Mouse (Mus musculus): Measurements from ENCODE around the gene Tmem185b.

Gene Tmem185b

GRCm38 (mm10) chr1:119540836-119541557 lies 15.0 kb downstream of the Tmem185b start:
- no peak for DNase-seq (ENCODE audit: low spot score)

GRCm38 (mm10) chr1:119541570-119541969 lies 15.6 kb downstream of the Tmem185b start:
- no peak for DNase-seq (ENCODE audit: low spot score)

GRCm38 (mm10) chr1:119543316-119543715 lies 17.4 kb downstream of the Tmem185b start:
- DNase-seq (ENCODE audit: low spot score), result no peak

DNA sequence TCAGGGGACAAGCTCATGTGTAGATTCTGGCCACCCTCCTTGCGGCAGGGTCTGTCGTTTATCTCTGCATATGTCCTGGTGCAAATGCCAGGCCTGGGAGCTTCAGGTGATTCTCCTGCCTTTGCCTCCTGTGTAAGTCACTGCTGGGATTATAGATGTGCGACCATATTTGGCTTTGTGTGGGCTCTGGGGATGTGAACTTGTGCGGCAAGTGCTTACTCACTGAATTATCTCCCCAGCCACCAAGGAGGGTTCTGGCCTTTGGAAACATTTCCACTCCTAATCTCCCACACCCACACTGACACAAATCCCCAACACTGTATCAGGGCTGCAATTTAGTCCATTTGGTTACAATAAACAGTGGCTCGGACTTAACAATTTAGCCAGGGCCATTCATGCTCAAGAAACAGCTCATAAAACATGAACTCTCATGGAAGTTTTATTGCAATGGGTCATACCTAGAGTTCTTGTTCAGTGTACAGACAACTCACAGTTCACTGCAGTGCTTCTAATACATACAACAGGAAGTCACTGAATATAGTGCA lies 18.7 kb downstream of the Tmem185b start:
- DNase-seq (ENCODE audit: low spot score), result no peak

DNA sequence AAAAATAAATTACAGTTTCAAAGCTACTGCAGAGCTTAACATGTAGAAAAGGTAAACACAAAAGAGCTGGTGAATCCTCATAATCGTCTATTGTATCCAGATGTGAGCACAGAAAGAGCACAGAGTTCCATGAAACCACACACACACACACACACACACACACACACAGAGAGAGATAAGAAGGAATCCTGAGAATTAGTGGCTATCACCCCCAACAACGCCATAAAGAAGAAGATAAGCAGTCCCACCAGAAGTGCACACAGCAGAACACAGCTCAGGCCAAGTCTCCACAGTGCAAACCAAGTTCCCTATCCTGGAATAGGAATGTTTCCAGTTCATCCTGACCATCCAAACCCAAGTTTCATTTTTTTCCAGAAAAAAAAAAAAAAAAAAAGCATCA lies 19.2 kb downstream of the Tmem185b start:
- no peak for DNase-seq (ENCODE audit: low spot score)

- no peak for DNase-seq (ENCODE audit: low spot score)
Observed at GRCm38 (mm10) chr1:119545671-119546070, 19.7 kb downstream of the Tmem185b start.

DNA sequence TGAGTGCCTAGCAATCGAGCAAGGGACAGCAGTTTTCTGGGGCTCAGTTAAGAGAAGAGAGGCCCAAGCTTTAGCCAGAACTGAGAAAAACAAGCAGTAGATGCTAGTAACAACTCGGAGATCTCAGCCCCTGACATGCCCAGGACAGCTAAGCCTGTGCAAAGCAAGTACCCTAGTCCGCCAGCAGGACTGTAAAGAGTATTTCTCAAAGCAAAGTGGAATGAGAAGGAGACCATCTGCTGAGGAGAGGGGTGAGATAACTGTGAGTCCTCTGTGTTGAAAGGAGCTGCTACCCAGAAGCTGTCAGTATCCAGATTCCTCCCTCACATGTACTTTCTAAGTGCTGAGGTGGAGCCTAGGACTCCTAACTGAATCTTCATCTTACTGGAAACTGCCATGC lies 20.5 kb downstream of the Tmem185b start:
- no peak for DNase-seq (ENCODE audit: low spot score)

GRCm38 (mm10) chr1:119548668-119549326 lies 22.8 kb downstream of the Tmem185b start:
- peak; percentile 26 for DNase-seq (ENCODE audit: low spot score)

- DNase-seq (ENCODE audit: low spot score), result no peak
Observed at GRCm38 (mm10) chr1:119549327-119549689, 23.3 kb downstream of the Tmem185b start.

DNA sequence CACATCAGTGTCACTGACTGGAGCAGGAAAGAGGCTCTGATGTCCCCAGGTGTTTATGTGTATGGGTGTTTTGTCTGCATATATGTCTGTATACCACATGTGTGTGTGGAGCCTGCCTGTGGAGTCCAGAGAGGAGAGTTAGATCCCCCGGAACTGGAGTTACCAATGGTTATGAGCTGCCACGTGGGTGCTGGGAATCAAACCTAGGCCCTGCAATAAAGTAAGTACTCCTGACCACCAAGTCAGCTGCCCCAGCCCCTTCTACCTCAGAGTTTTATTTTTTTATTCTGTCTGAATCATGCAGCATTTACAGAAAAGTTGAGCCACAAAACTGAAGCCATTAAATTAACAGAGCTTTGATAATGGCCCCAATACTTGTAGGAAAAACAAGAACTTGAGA lies 24.1 kb downstream of the Tmem185b start:
- no peak for DNase-seq (ENCODE audit: low spot score)

- DNase-seq (ENCODE audit: low spot score), result no peak
Observed at GRCm38 (mm10) chr1:119551651-119552050, 25.7 kb downstream of the Tmem185b start.

GRCm38 (mm10) chr1:119555651-119556050 lies 29.7 kb downstream of the Tmem185b start:
- DNase-seq (ENCODE audit: low spot score), result no peak

DNA sequence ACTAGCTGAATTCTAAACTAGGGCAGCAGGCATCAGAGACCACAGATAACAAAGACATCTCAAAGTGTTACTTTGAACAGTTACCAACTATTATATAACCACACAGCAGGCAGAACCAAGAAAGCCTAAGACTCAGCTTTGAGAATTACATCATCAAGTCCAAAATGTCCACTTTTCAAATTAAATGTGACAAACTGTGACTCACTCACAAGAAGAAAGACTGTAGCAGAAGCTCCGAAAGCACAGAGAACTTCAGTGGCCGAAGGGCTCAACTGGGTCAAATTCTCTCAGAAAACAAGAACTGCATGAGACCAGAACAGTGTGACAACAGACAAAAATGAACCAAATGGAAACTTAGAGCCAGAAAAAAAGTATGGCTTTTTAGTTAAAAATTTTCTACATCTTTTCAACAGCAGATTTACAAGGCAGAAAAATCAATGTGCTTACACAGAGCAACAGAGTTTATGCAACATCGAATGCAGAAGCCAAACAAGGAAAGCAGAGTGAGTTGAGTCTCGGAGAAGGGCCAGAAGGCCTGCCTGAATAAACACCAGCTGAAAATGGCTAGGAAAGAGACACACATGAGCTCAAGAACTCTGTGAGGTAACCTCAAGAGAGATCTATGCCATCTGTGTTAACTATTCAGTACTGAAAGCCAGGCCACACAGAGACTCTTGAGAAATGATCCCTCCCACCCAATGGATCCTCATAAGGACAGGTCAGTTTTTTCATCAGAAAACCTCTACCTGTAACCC lies 31.9 kb downstream of the Tmem185b start:
- no peak for DNase-seq (ENCODE audit: low spot score)

- DNase-seq (ENCODE audit: low spot score), result no peak
Observed at GRCm38 (mm10) chr1:119565531-119565930, 39.6 kb downstream of the Tmem185b start.

- DNase-seq (ENCODE audit: low spot score), result no peak
Observed at GRCm38 (mm10) chr1:119570134-119570533, 44.2 kb downstream of the Tmem185b start.

Measured in ovary, adult 18-20 months (tissue).